Mouse (Mus musculus): ENCODE measurements at regions not wholly inside any gene's neighbourhood (a gene's known extent, or its start where the extent isn't known, plus 50 kb on each side); places are given as distances from the start of the nearest gene placed in this dataset.
"Not testable (repeated sequence)": the region's sequence is repeated elsewhere in the genome, so short reads cannot be mapped to it uniquely, and the experiment has no call there.

DNA sequence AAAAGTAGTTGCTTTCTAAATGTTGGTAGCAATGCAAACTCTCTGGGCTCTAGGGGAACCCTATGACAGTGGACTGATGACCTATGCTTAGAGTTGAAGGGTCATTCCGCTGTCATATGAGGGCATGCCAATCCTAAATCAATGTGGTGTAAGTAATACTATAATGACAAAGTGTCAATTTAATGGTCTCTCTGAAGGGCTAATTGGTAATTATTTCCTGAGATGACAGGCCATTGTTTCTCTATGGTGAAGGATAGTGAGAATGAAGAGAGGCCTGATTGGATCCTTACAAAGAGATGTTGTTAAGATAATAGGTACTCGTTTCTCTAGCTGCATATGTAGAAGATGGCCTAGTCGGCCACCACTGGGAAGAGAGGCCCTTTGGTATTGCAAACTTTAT lies 299.7 kb upstream of the Pou3f2 start:
- 39% methylated on average over 3 of the region's 3 CpGs for WGBS
- Histone ChIP-seq H3K9ac (replicated peaks; ENCODE audit: low read depth, low read length) (no peak overlapping the region), H3K4me1 (ENCODE audit: control insufficient read depth, insufficient read depth, low read length) (no peaks in the 10 kb centered on the region), H3K36me3 (ENCODE audit: control insufficient read depth, insufficient read depth, low read length) (no peaks in the 10 kb centered on the region), H3K4me2 (ENCODE audit: low read depth, low read length) (no peak overlapping the region), H3K4me3 (ENCODE audit: low read depth, low read length) (no peak overlapping the region), H3K9me3 (ENCODE audit: control insufficient read depth, low read length) (no peaks in the 10 kb centered on the region), H3K27me3 (ENCODE audit: control insufficient read depth, insufficient read depth, low read length) (no peaks in the 10 kb centered on the region), H3K27ac (ENCODE audit: low read depth, low read length) (no peak overlapping the region)
- ATAC-seq (ENCODE audit: low read depth) = no peak

DNA sequence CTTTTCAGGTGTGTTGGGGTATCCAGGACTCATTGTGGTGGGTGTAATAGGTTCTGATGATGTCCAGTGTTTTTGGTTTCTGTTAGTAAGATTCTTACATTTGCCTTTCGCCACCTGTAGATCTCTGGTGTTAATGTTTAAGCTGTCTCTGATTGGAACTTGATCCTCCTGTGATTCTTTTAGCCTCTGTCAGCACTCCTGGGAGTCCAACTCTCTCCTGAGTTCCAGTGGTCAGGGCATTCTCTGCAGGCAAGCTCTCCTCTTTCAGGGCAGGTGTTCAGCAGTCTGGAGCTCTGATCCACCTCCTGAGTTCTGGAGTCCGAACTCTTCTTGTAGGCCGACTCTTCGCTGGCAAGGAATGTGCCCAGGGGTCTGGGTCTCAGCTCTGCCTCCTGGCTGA lies 274.9 kb upstream of the Pou3f2 start:
- not testable (repeated sequence) for H3K27me3 ChIP-seq (ENCODE audit: control insufficient read depth, insufficient read depth, low read length); H3K9ac ChIP-seq (replicated peaks; ENCODE audit: low read depth, low read length); H3K4me3 ChIP-seq (ENCODE audit: low read depth, low read length); H3K4me1 ChIP-seq (ENCODE audit: control insufficient read depth, insufficient read depth, low read length); H3K27ac ChIP-seq (ENCODE audit: low read depth, low read length); H3K36me3 ChIP-seq (ENCODE audit: control insufficient read depth, insufficient read depth, low read length); H3K9me3 ChIP-seq (ENCODE audit: control insufficient read depth, low read length); ATAC-seq (ENCODE audit: low read depth); H3K4me2 ChIP-seq (ENCODE audit: low read depth, low read length)
- 96% methylated on average over 4 of the region's 4 CpGs for WGBS
